Mouse (Mus musculus): Measurements from ENCODE around the gene Irak3.

GRCm38 (mm10) chr10:120136020-120136562 lies 65.8 kb downstream of the Irak3 start:
- TF ChIP-seq CTCF (IDR thresholded peaks at IDR 0.05; ENCODE audit: low read depth) (no peak), EP300 (IDR thresholded peaks at IDR 0.05; ENCODE audit: low read depth) (no peak)
